Mouse (Mus musculus) cortical plate, adult 2 months (tissue): ENCODE measurements around the gene Wdr35.

ENCODE experiments used
- CTCF ChIP-seq: fragments of 200-500 bp; IDR thresholded peaks from 2 replicates; pipeline ENCODE4 v1.5.1; 2011; ENCODE audit warnings: mild to moderate bottlenecking, control low read depth, low read length; ENCODE audit not compliant: insufficient read depth; ENCODE audit errors: extremely low read depth
- POLR2A ChIP-seq: fragments of 200-500 bp; IDR thresholded peaks from 2 replicates; pipeline ENCODE4 v1.6.1; 2011; ENCODE audit warnings: mild to moderate bottlenecking, low read length, control low read depth; ENCODE audit not compliant: insufficient read depth; ENCODE audit errors: extremely low read depth

DNA sequence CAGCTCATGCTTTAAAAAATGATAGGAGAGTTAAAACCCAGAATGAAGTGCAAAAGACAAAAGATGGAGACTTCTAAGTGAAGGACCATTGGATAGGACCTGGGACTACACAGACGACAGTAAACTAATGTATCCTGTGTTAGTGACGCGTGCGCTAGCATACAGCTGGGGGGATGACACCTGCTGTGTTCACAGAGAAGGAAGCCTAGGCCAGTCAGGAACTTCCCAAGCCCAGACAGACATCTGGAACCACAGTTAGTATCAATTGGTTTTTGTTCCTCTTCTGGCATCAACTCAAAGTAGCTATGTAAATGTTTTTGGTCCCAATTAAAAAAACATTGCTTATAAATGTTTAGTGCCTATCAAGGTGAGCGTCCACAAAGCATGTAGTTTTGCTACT, 66.5 kb downstream of the Wdr35 start:
- TF ChIP-seq CTCF (no peak), POLR2A (no peak)
